Mouse (Mus musculus): ENCODE measurements around the gene Tm4sf4. TPM values are rescaled to one million over a fixed set of nuclear protein-coding genes. Genes with fewer than 3 reads are reported as not detected.

The Tm4sf4 gene
- total RNA-seq (2017), result not detected in 3 replicates

GRCm38 (mm10) chr3:57425089-57425730, at the start of gene Tm4sf4:
Gene Tm4sf4, plus strand, starts transcription at chr3:57425314.
- ATAC-seq (replicated peaks; ENCODE audit: insufficient number of reproducible peaks, low FRiP score, low TSS enrichment, poor library complexity, severe bottlenecking), result no peak

GRCm38 (mm10) chr3:57386423-57386822, 38.7 kb upstream of the Tm4sf4 start:
- ATAC-seq (replicated peaks; ENCODE audit: insufficient number of reproducible peaks, low FRiP score, low TSS enrichment, poor library complexity, severe bottlenecking), result no peak

GRCm38 (mm10) chr3:57386895-57387294, 38.2 kb upstream of the Tm4sf4 start:
- ATAC-seq (replicated peaks; ENCODE audit: insufficient number of reproducible peaks, low FRiP score, low TSS enrichment, poor library complexity, severe bottlenecking), result no peak

DNA sequence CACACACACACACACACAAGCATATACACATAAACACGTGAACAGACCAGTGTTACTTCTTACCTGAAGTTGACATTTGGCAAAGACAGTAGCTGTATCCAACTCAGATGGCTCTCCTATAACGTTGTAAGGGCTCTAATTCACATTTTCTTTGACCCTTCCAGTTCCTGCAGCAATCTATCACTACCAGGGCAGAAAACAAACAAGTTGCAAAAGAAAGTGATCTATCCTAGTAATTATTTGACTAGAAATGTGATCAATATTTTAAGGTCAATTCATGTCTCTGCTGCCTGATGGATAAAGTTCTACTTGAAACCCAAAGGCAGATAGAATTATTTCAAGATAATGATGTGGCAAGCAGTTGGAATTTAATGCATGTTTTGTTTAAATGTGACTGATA, 37.5 kb upstream of the Tm4sf4 start:
- no peak for ATAC-seq (replicated peaks; ENCODE audit: insufficient number of reproducible peaks, low FRiP score, low TSS enrichment, poor library complexity, severe bottlenecking)

- no peak for ATAC-seq (replicated peaks; ENCODE audit: insufficient number of reproducible peaks, low FRiP score, low TSS enrichment, poor library complexity, severe bottlenecking)
Measured at GRCm38 (mm10) chr3:57411535-57411934, 13.6 kb upstream of the Tm4sf4 start.

- ATAC-seq (replicated peaks; ENCODE audit: insufficient number of reproducible peaks, low FRiP score, low TSS enrichment, poor library complexity, severe bottlenecking), result no peak
Measured at GRCm38 (mm10) chr3:57420233-57420632, 4.9 kb upstream of the Tm4sf4 start.

- ATAC-seq (replicated peaks; ENCODE audit: insufficient number of reproducible peaks, low FRiP score, low TSS enrichment, poor library complexity, severe bottlenecking), result no peak
Measured at GRCm38 (mm10) chr3:57420660-57421059, 4.5 kb upstream of the Tm4sf4 start.

- no peak for ATAC-seq (replicated peaks; ENCODE audit: insufficient number of reproducible peaks, low FRiP score, low TSS enrichment, poor library complexity, severe bottlenecking)
Measured at GRCm38 (mm10) chr3:57426351-57426750, 1.2 kb downstream of the Tm4sf4 start.

DNA sequence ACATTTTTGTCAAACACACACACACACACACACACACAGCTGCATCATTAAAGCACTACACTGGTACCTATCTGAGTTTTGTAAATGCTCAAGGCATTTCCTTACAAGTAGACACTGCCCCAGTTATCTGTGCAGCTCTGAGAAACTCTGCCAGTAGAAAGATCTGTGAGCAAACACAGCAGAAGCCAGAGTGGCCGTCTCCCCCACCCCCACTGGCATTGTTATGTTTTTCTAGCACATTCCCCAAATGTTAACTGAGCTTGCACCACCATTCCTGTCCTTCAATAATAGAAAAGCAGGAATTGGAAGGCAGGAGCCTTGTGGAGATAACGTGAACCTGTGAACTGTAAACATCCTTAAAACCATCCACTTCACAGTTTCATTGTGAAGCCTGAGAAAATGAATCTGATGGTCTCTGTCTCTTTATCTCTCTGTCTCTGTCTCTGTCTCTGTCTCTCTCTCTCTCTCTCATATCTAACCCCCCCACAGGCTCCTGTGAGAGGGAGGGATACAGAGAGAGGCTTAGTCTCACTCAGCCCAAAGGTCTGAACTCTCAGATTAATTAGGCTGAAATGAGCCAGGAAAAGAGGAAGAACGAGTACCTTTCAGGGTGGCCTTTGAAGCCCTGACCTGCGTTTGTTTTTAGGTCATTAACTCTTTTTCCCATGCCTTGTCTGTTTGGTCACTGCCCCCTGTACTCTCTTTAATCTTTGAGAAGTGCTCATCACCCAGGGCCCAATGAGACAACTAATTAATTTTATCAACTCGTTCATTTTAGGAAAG, 3.8 kb downstream of the Tm4sf4 start:
- ATAC-seq (replicated peaks; ENCODE audit: insufficient number of reproducible peaks, low FRiP score, low TSS enrichment, poor library complexity, severe bottlenecking), result no peak

- no peak for ATAC-seq (replicated peaks; ENCODE audit: insufficient number of reproducible peaks, low FRiP score, low TSS enrichment, poor library complexity, severe bottlenecking)
Measured at GRCm38 (mm10) chr3:57429486-57429885, 4.4 kb downstream of the Tm4sf4 start.

- no peak for ATAC-seq (replicated peaks; ENCODE audit: insufficient number of reproducible peaks, low FRiP score, low TSS enrichment, poor library complexity, severe bottlenecking)
Measured at GRCm38 (mm10) chr3:57431706-57432105, 6.6 kb downstream of the Tm4sf4 start.

- no peak for ATAC-seq (replicated peaks; ENCODE audit: insufficient number of reproducible peaks, low FRiP score, low TSS enrichment, poor library complexity, severe bottlenecking)
Measured at GRCm38 (mm10) chr3:57435364-57435763, 10.2 kb downstream of the Tm4sf4 start.

GRCm38 (mm10) chr3:57440956-57441355, 15.8 kb downstream of the Tm4sf4 start:
- ATAC-seq (replicated peaks; ENCODE audit: insufficient number of reproducible peaks, low FRiP score, low TSS enrichment, poor library complexity, severe bottlenecking), result no peak

- no peak for ATAC-seq (replicated peaks; ENCODE audit: insufficient number of reproducible peaks, low FRiP score, low TSS enrichment, poor library complexity, severe bottlenecking)
Measured at GRCm38 (mm10) chr3:57445706-57446105, 20.6 kb downstream of the Tm4sf4 start.

GRCm38 (mm10) chr3:57447889-57448288, 22.8 kb downstream of the Tm4sf4 start:
- ATAC-seq (replicated peaks; ENCODE audit: insufficient number of reproducible peaks, low FRiP score, low TSS enrichment, poor library complexity, severe bottlenecking), result no peak

DNA sequence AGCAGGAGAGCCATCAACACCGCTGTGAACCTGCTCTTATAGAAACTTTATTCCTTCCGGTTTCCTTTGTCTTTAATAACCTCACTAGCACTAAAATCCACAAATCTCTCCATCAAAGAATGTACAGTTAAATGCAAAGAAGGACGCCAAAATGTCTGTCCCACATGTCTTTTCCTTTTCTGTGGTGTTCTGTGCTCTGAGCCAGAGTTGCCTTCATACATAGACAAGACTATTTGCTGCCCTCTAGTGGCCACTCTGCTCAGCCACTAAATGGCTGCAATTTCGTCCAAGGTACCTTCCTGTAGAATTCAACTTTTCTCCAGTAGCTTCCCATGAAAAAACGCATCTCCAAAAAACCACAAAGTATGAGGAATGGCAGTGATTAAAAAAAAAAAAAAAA, 23.3 kb downstream of the Tm4sf4 start:
- ATAC-seq (replicated peaks; ENCODE audit: insufficient number of reproducible peaks, low FRiP score, low TSS enrichment, poor library complexity, severe bottlenecking), result no peak

DNA sequence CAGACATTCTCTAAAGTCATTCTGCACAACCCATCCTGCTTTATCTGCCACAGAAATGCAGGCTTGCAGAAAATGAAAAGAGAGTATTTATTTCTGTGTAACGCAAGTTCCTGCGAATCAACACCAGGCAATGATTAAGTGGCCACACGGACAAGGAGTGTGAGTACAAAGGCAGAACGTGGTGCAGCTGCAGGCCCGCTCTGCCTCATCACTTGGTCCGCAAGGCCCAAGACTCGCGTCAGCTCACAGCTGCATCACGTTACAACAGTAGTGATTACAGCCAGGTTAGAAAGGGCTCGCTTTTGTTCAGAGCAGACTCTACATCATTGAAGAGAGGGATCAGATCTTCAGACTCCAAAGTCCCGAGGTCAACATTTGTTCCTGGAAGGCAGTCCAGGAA, 33.5 kb downstream of the Tm4sf4 start:
- ATAC-seq (replicated peaks; ENCODE audit: insufficient number of reproducible peaks, low FRiP score, low TSS enrichment, poor library complexity, severe bottlenecking), result no peak

DNA sequence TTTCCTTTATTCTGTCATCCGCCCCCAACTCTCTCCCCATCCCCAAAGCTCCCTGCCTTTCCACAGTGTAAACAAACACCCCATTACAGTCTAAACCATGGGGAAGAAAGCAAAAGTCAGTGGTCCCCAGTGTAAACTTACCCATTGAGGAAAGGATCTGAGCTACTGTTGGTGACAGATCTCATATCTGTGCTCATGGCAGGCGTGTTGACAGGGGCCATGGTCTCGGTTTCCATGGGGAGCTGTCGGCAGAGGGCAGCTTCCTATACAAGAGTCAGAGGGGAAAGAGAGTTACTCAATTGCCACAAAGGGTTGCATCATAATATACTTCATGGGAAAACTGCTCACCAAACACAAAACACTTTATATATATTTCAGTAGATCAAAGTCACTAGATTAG, 38.2 kb downstream of the Tm4sf4 start:
- no peak for ATAC-seq (replicated peaks; ENCODE audit: insufficient number of reproducible peaks, low FRiP score, low TSS enrichment, poor library complexity, severe bottlenecking)

- no peak for ATAC-seq (replicated peaks; ENCODE audit: insufficient number of reproducible peaks, low FRiP score, low TSS enrichment, poor library complexity, severe bottlenecking)
Measured at GRCm38 (mm10) chr3:57466289-57466688, 41.2 kb downstream of the Tm4sf4 start.

DNA sequence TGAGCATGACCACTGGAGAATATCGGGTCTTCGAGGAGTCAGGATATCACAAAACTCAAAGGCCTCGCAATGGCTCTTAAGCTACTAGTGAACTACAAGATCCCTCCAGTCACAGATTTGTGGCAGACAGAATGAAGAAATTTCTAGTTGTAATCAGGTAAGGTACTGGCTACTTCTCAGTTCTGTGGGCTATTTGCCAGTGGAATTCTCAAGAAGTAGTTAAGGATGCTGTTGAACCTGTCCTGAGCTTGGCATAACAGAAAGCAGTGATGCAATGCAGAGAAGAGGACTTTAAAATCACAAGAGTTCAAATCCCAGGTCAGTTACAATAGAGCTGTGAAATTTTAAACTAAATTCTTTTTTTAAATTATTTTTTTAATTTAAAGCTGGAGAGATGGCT, 44.2 kb downstream of the Tm4sf4 start:
- no peak for ATAC-seq (replicated peaks; ENCODE audit: insufficient number of reproducible peaks, low FRiP score, low TSS enrichment, poor library complexity, severe bottlenecking)

All from monocyte, adult 5-6 weeks (primary cell).